Mouse (Mus musculus) thymus, postnatal 25 days (tissue): ENCODE data around the gene Ndufaf8.

Experiments used
- DNase-seq: peaks from one replicate; pipeline ENCODE4 v3.0.0; 2022

Ndufaf8 gene

GRCm38 (mm10) chr11:120098588-120099511 lies at the start of gene Ndufaf8, which contains the start of gene Tepsin:
Gene Ndufaf8, plus strand, starts transcription at chr11:120098928.
Gene Tepsin, minus strand, starts transcription at chr11:120098731.
- peak; percentile 100 for DNase-seq

DNA sequence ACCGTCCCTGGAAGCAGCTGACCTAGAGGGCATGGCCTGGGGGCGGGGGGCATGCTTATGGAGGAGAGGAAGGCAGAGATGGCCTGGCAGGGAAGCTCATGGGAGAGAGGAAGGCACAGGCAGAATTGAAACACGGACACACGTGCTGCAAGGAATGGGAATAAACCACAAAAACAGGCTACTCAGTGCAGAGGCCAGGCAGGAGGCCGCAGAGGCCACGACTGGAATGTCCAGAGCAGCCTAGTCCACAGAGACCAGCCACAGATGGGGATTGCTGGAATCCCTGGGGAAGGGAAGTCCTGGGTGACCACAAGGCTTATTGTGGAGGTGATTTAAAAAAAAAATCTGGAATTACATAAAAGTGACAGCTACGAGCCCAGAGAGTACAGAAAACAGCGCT lies 49.7 kb upstream of the Ndufaf8 start:
- DNase-seq: no peak

- no peak for DNase-seq
These were observed 47.5 kb upstream of the Ndufaf8 start for GRCm38 (mm10) chr11:120051124-120051811.

DNA sequence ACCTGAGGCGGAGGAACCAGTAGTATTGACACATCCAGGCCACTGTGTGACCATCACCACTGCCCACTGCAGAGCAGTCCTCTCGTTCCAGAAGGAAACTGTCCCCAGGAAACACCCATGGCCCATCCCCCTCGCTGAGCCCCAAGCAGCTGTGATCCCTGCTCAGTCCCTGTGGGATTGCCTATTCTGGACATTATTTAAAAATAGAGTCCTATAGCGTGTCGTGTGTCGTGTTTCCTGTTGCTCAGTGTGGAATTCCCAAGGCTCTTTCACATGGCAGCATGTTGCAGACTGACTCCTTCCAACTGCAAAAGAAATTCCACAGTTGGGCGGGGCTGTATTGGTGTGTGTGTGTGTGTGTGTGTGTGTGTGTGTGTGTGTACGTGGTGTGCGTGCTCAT lies 46.5 kb upstream of the Ndufaf8 start:
- no peak for DNase-seq

- no peak for DNase-seq
These were observed 44.9 kb upstream of the Ndufaf8 start for GRCm38 (mm10) chr11:120053846-120054245.

DNA sequence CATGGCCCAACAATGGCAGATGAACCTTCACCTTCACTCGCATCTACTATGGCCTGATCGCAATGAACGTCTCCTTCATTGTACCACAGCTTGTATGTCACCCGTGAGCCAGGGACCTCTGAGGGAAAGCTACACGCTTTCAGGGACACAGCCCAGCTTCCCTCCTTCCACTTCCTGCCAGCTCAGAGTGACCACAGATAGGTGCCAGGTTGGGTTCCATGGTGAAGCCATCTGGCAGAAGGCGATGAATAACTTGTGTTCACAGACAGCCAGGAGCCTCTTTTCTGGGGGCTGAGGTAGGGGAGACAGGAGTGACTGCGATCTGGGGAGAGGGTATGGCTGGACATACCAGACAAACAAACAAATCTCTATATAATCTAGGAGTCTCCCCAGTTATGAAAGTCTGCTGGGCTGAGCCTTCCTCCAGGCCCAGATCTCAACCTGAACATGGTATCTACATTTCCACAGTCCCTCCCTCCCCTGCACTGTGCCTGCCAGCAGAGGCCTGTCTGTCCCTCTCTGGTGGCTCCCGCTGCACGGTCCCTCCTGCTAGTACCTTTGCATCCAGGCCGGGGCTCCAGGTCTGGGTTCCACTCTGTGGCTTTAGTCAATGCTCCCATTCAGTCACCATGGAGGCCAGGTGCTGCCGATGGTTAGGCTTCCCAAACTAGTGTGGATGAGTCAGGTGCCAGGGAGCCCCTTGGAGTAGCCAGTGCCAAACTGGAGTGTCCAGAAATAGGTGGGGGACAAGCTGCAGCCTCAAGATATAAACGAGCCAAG lies 42.6 kb upstream of the Ndufaf8 start:
- DNase-seq: no peak

- no peak for DNase-seq
These were observed 38.1 kb upstream of the Ndufaf8 start for GRCm38 (mm10) chr11:120060634-120061033.

GRCm38 (mm10) chr11:120063326-120063725 lies 35.4 kb upstream of the Ndufaf8 start:
- no peak for DNase-seq

DNA sequence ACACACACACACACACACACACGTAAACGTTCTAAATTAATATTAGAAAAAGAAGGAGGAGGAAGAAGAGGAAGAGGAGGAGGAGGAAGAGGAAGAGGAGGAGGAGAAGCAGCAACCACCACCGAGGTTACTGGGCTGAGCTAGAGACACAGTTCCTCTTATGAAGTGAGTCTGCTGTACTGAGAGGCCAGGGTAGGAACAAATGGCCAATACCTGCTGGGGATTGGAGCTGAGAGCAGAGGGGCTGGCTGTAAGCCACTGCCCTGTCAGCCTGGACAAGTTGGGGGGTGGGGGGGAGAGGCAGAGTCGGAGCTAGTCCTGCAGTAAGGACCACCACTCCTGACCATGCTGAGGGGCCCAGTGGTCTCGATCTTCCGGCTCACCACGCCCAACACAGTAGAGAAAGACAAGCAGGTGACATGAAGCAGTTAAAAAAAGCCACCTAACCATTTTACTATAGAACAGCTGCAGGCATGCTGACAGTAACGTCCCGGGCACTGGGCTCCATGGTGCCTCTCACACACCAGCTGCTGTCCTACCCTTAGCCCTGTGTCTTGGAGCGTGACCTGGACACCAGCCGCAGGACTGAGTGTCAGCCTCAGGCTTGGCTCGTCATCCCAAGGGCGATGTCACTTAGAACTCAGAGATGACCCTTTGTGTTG lies 34.6 kb upstream of the Ndufaf8 start:
- DNase-seq: no peak

- no peak for DNase-seq
These were observed 34.1 kb upstream of the Ndufaf8 start for GRCm38 (mm10) chr11:120064668-120065040.

DNA sequence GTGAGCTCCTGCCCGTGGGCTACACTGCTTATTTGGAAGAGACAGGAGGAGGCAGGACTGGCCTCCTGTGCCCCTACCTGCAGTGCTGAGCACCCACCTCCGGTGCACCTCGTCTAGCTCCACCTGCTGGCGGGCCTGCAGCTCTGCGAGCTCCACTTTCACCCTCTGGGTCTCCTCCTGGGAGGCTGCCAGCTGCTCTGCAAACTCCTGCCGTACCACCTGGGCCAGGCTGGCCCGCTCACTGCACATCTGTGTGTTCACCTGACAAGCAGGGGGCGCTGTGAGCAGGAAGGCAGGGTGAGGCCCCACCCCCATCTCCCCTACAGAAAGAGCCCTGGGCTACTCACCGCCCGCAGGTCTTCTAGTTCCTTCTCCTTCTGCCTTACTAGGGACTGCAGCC lies 33.4 kb upstream of the Ndufaf8 start:
- DNase-seq: peak; percentile 63

DNA sequence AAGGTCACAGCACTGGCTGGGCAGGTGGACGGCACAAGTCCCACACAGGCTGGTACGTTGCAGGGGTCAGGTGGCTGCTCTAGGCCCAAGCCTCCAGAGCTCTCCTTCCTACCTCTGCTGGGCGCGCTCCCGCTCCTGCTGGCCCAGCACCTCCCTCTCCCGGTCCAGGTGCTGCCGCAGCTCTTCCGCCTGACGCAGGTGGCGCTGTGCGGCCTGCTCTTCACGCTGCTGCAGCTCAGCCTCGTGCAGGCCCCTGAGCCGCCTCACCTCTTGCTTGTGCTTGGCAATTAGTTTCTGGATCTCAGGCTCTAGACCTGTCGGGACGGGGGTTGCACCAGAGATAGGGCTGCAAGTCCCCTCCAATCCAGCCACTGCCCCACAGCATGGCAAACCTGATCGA lies 30.9 kb upstream of the Ndufaf8 start:
- no peak for DNase-seq

DNA sequence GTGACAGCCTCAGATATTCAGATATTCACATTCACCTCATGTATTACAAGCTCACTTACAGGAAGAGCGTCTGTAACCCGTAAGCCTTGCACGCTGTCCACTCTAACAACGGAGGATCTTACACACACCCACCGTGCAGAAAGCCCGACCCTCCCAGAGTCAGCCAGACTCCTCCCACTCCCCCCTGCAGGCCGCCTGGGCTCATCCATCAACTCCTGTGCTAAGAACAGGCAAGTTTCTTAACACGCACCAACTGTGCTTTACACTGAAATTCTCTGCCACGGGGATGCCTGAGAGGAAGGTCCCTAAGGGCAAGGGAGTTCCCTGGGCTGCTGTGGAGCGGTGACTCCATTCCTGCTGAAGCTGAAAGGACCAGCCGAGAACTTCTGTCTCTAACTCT lies 29.5 kb upstream of the Ndufaf8 start:
- no peak for DNase-seq

- DNase-seq: no peak
These were observed 28.3 kb upstream of the Ndufaf8 start for GRCm38 (mm10) chr11:120070286-120070930.

DNA sequence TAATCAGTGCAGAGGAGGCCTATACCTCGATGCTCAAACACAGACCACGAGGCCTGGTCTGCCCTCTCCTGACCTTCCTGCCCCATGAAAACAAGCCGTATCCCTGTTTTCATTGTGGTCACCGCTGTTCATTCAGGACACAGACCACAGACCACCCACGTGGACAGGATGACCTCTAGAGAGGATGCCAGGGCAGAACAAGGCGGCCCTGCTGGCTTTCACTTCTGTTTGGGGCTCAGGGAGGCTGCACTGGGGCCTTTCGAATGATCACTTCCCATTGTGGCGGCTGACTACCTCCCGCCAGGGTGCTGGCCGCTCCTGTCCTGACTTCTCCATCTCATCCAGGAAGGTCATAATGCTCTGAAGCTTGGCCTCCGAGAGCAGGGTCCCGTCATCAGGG lies 27.7 kb upstream of the Ndufaf8 start:
- DNase-seq: no peak

DNA sequence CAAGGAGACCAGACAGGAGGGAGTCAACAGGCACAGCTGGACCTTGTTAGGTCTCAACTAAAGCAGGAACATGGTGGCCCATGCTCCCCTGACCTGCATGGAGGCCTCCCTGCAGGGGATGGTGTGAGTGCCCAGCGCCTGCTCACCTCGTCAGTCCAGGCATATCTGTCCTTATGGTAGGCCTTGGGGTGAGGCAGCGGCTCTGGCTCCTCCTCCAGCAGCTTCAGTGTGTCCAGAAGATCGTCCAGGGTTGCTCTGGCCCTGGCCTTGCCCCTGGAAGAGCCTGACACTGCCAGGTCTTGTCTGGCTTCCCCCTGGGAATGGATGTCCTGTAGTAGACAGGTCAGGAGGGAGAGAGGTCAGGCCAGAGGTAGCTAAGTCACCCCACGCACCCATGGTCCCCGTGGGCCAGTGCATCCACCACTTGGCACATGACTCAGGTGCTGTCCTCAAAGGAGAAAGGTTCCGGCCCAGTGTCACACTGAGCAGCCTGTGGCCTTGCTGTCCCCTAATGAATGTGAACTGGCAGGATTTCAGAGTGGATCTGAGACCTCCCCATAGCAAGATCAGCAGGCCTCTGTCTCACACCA lies 26.9 kb upstream of the Ndufaf8 start:
- no peak for DNase-seq

DNA sequence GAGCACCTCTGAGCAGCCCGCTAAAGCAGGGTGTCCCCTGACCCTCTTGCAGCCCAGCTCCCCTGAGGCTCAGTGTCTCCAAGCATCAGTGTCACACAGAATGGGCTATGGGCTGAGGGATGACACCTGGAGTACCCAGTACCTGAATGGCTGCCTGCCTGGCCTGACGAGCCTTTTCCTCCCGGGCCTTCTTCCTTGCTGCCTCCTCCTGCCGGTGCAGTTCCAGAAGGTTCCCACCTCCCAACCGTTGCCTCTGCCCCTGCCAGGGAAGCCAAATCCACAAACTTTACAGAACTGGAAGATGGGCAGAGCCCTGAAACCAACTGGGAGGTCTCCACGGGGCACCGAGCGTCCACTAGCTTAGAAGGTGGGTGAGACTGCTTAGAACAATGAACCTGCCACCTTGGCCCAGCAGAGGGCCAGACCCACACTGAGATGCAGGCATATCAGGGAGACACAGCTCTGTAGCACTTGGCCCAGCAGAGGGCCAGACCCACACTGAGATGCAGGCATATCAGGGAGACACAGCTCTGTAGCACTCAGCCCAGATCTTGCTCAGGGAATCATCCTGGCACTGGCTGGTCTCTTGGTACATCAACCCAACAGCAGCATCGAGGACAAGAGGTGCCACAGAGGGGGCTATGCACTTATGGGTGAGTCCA lies 25.6 kb upstream of the Ndufaf8 start:
- no peak for DNase-seq

- DNase-seq: no peak
These were observed 22.5 kb upstream of the Ndufaf8 start for GRCm38 (mm10) chr11:120076191-120076590.

- DNase-seq: no peak
These were observed 18.4 kb upstream of the Ndufaf8 start for GRCm38 (mm10) chr11:120080282-120080681.

DNA sequence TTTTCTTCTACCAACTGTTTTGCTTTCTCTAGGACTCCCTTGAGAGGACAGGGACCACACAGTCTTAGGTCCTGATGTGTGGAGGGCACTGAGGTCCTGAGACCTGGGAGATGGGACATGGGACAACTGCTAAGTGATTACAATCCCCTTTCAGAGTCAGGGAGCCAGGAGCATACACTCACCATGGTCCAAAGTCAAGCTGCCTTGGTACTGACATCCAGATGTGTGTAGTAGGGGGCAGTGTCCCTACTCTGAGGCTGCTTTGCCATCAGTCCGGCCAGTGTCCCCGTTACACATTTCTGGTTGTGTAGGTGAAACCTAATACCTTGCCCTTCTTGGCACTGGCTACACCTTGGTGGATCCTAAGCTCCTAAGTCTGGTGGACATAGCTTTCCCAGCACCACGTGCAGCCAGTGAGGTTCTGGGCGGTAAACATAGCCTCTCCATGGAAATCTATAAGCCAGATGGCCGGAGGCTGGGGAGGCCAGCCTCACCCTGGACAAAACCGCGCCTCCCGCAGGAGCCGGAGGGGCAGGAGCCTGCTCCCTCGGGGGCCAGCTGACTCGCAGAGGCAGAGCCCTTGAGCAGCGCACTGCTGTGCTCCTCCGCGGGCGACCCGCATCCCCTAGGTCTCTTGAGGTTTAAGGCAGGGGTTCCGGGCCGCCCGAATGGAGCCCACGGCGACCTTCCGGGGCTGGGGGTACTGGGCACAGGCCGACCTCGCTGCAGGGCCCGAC lies 12.7 kb upstream of the Ndufaf8 start:
- DNase-seq: no peak
